Mouse (Mus musculus) megakaryocyte, embryonic 14.5 days (primary cell): ENCODE data around the gene Srsf2.

ENCODE experiments used
- FLI1 ChIP-seq: IDR thresholded peaks from 2 replicates; pipeline ENCODE4 v1.6.1; 2012; ENCODE audit warnings: low read length, inconsistent platforms, mixed read lengths
- GATA1 ChIP-seq: IDR thresholded peaks from 3 replicates; pipeline ENCODE4 v1.6.1; 2012; ENCODE audit warnings: mixed read lengths, low read length, inconsistent platforms, borderline replicate concordance

- TF ChIP-seq GATA1: no peak
- TF ChIP-seq FLI1: no peak
These were observed 36.1 kb downstream of the Srsf2 start for GRCm38 (mm10) chr11:116816769-116817168.
